Mouse (Mus musculus) embryonic facial prominence, embryonic 10.5 days (tissue): Measurements from ENCODE around the gene Gm5565. TPM values are rescaled to one million over a fixed set of nuclear protein-coding genes. Genes with fewer than 3 reads are reported as not detected.
A peak's percentile ranks its signal among the peaks of the same experiment; 100 is the strongest.
"Not testable (repeated sequence)": the region's sequence is repeated elsewhere in the genome, so short reads cannot be mapped to it uniquely, and the experiment has no call there.

Experiments
- DNase-seq: peaks from one replicate; pipeline ENCODE4 v3.0.0-alpha.2; 2017; ENCODE audit warnings: low spot score
- H3K27ac ChIP-seq: fragments of 300-500 bp; sonication (generic); replicated peaks from 2 replicates; pipeline ENCODE4 v1.5.1; 2016; ENCODE audit warnings: mild to moderate bottlenecking
- H3K27me3 ChIP-seq: fragments of 300-500 bp; sonication (generic); replicated peaks from 2 replicates; pipeline ENCODE4 v1.6.1; 2016; ENCODE audit warnings: low read depth, mild to moderate bottlenecking; ENCODE audit not compliant: poor library complexity, severe bottlenecking
- H3K36me3 ChIP-seq: fragments of 300-500 bp; sonication (generic); replicated peaks from 2 replicates; pipeline ENCODE4 v1.6.1; 2016; ENCODE audit warnings: mild to moderate bottlenecking, moderate library complexity
- H3K4me1 ChIP-seq: fragments of 300-500 bp; sonication (generic); 2 replicates; pipeline ENCODE4 v1.6.1; 2016
- H3K4me3 ChIP-seq: fragments of 300-500 bp; sonication (generic); 2 replicates; pipeline ENCODE4 v1.5.1; 2016; ENCODE audit warnings: mild to moderate bottlenecking, moderate library complexity
- H3K9me3 ChIP-seq: fragments of 300-500 bp; sonication (generic); 2 replicates; pipeline ENCODE4 v1.6.1; 2016; ENCODE audit warnings: mild to moderate bottlenecking
- WGBS: fragments of 180-500 bp; shearing (Covaris S2); methylation state at CpG from one replicate; pipeline ENCODE4 v1.1.7; 2016; 5-methylcytosine and 5-hydroxymethylcytosine counted together
- polyA plus RNA-seq: library from polyadenylated mRNA; unstranded; fragments of >200 nt; fragmentation: Nextera tagmentation; extraction: Ambion mirVana; gene quantifications from 2 replicates; pipeline ENCODE4 v1.2.1, GENCODE M21; 2016

The Gm5565 gene
- not detected in 2 replicates for polyA plus RNA-seq

DNA sequence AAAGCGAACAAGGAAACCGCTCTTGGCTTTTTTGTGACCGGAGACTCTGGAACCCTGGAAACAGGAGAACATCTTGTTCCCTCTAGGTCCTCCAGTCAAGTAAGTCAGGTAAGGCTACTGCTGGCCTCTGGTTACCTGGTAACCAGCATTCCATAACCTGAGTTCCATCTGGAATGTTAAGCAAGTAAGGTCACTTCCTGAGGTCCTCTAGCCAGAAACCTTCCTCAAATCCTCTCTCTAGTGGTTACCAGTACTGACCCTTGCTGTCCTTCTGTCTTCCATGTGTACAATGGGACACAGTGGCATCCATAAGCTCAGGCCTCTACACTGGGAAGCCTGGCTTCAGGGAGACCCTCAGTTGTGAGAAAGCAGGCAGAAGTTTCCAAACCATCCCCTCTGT, at the start of gene Gm5565:
TSS of gene Gm5565 (minus strand) at position 101 of the 400 bp plus-strand sequence.
- not testable (repeated sequence) for H3K4me3 ChIP-seq, H3K27me3 ChIP-seq, H3K27ac ChIP-seq, H3K4me1 ChIP-seq, DNase-seq, H3K36me3 ChIP-seq
- peaks cover 20% of the 10 kb centered on the region for H3K9me3 ChIP-seq
- 89% methylated on average over 3 of the region's 3 CpGs for WGBS

DNA sequence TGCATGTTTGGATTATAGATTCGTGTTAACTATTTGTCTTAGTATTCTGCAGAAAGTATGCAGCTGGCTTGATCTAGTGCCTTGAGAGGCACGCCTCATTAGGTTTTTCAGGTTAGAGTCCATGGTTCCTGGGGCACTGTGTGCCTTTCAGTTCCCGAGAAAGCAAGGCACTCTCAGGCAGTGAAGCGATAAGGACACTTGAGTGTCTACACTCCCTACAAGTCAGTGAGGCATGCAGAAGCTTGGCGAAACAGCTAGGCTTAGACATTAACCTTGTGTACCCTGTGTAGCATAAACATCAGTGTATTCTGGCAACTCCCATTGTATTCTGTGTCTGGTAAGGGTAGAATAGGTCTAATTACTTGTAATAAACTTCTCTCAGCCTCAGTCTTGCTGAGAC, 45.2 kb upstream of the Gm5565 start:
- Histone ChIP-seq H3K27ac (no peak overlapping the region), H3K4me1 (no peaks in the 10 kb centered on the region), H3K36me3 (peaks cover 94% of the 10 kb centered on the region), H3K9me3 (peaks cover 4% of the 10 kb centered on the region; the same call in 1 of the 2 replicates), H3K27me3 (no peaks in the 10 kb centered on the region), H3K4me3 (no peak overlapping the region)
- 93% methylated on average over 5 of the region's 5 CpGs for WGBS
- DNase-seq: no peak

DNA sequence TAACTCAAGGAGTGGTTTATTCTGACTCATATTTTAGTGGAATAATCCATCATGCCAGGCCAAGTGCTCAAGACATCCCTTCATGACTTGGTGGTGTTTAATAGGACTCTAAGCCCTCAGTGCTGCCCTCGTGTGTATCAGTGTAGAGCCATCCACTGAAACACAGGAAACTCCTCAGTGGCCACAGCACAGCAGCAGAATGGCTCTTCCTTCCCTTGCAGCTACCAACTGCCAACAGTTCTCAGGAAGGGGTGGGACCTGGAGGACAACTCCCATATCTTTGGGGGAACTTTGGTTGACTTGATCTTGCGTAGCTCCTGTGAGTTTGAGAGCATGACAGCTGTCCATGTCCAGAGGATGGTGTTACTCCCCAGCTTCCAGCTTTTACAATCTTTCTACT, 43.6 kb upstream of the Gm5565 start:
- Histone ChIP-seq H3K27me3 (no peaks in the 10 kb centered on the region), H3K36me3 (peaks cover 78% of the 10 kb centered on the region), H3K4me1 (no peaks in the 10 kb centered on the region), H3K9me3 (peaks cover 4% of the 10 kb centered on the region; the same call in 1 of the 2 replicates), H3K27ac (no peak overlapping the region), H3K4me3 (no peak overlapping the region)
- no peak for DNase-seq
- 83% methylated on average over 2 of the region's 2 CpGs for WGBS

DNA sequence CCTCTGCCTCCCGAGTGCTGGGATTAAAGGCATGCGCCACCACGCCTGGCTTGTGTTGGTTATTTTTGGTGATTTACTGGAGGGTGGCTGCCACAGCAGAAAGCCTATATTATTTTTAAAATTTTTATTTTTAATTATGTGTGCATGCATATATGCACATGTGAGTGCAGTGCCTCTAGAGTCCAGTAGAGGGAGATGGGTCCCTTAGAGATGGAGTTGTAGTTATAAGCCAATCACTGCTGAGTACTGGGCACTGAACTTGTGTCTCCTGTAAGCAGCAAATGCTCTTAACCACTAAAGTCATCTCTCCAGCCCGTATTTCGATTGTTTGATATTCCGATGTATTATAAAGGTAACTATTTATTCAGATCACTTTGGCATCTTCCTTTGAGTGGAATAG, 40.2 kb upstream of the Gm5565 start:
- Histone ChIP-seq H3K36me3 (peaks cover 44% of the 10 kb centered on the region), H3K4me1 (no peaks in the 10 kb centered on the region), H3K27ac (no peak overlapping the region), H3K4me3 (no peak overlapping the region), H3K27me3 (no peaks in the 10 kb centered on the region), H3K9me3 (peaks cover 4% of the 10 kb centered on the region; the same call in 1 of the 2 replicates)
- WGBS: 94% methylated on average over 6 of the region's 6 CpGs
- no peak for DNase-seq

DNA sequence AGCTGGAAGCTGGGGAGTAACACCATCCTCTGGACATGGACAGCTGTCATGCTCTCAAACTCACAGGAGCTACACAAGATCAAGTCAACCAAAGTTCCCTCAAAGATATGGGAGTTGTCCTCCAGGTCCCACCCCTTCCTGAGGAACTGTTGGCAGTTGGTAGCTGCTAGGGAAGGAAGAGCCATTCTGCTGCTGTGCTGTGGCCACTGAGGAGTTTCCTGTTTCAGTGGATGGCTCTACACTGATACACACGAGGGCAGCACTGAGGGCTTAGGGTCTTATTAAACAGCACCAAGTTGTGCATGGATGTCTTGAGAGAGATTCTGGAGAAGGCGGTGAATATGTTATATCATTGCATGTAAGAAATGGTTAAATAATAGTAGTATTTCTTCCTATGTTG, 39.2 kb upstream of the Gm5565 start:
- H3K9me3 ChIP-seq: peaks cover 4% of the 10 kb centered on the region; the same call in 1 of the 2 replicates
- H3K27ac ChIP-seq: no peak overlapping the region
- no peak for DNase-seq
- peaks cover 34% of the 10 kb centered on the region for H3K36me3 ChIP-seq
- no peaks in the 10 kb centered on the region for H3K4me1 ChIP-seq
- no peak overlapping the region for H3K4me3 ChIP-seq
- H3K27me3 ChIP-seq: no peaks in the 10 kb centered on the region
- 84% methylated on average over 2 of the region's 2 CpGs for WGBS

DNA sequence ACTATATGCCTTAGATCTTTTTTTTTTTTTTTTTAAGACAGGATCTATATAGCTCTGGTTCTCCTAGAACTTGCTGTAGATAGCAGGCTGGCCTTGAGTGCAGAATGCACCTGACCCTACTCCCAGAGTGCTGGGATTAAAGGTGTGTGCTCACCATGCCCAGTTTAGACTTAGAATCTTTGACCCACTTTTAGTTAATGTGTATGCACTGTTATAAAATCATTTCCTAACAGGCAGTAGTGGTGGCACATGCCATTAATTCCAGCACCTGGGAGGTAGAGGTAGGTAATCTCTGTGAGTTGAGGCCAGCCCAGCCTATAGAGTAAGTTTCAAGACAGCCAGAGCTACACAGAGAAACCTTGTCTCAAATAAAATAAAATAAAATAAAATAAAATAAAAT, 38.7 kb upstream of the Gm5565 start:
- H3K27me3 ChIP-seq: no peaks in the 10 kb centered on the region
- DNase-seq: no peak

DNA sequence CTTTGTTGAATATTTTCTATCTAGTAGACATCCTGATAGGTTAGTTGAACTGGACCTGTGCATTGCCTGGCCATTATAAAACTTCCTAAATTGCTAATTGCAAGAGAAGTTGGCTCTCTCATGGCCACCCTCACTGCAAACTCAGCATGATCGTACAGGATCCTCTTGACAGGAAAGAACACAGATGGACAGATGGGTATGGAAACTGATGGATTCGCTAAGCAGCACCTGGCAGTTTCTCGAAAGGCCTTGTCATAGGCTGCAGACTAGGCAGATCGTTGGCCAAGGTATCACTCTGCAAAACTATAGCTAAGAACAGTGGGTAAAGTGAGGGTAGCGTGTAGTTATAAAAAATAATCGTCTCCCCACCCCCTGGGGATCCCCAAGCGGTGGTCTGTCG, 33.0 kb upstream of the Gm5565 start:
- H3K36me3 ChIP-seq: no peaks in the 10 kb centered on the region
- H3K4me3 ChIP-seq: no peak overlapping the region
- no peaks in the 10 kb centered on the region for H3K4me1 ChIP-seq
- no peak for DNase-seq
- H3K9me3 ChIP-seq: no peaks in the 10 kb centered on the region
- H3K27me3 ChIP-seq: no peaks in the 10 kb centered on the region
- 87% methylated on average over 8 of the region's 8 CpGs for WGBS
- H3K27ac ChIP-seq: no peak overlapping the region

More for the DNA sequence above, 38.7 kb upstream of the Gm5565 start:
- Histone ChIP-seq H3K27ac (no peak overlapping the region), H3K4me3 (no peak overlapping the region), H3K9me3 (peaks cover 4% of the 10 kb centered on the region; the same call in 1 of the 2 replicates), H3K4me1 (no peaks in the 10 kb centered on the region), H3K36me3 (peaks cover 29% of the 10 kb centered on the region)

DNA sequence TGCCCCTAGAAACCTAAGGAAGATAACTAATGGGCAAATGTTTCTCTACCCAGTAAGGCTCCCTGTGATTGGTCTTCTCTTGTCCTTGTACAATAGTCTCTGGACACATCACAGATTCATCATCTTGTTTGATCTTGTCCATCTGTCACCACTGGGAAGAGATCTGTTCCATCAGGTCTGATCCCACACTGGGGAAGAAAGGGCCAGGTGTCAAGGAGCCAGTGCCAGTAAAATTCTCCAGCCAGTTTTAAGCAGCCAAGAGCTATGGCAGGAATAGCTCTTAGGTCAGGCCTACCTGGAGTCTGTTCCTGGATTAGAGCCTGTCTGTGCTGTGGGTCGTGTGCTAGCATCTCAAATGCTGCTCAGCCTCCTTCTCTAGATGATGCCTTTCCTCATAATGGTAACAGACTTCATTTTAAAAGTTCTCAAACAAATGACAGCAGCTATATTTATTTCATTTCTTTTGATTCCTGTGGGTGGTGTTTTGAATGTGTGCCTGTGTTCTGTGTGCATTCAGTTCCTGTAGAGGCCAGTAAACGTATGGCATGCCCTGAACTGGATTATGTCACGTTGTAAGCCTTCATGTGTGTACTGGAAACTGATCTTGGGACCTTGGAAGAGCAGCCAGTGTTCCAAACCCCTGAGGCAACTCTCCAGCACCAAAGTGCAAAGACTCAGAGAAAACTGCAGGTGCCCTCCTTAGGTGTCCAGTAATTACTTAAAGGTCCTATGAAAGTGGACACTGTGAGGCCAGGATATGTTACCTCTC, 30.3 kb upstream of the Gm5565 start:
- H3K27ac ChIP-seq: no peak overlapping the region
- H3K36me3 ChIP-seq: no peaks in the 10 kb centered on the region
- H3K4me1 ChIP-seq: no peaks in the 10 kb centered on the region
- no peak for DNase-seq
- no peaks in the 10 kb centered on the region for H3K9me3 ChIP-seq
- WGBS: 59% methylated on average over 3 of the region's 3 CpGs
- H3K4me3 ChIP-seq: no peak overlapping the region
- H3K27me3 ChIP-seq: no peaks in the 10 kb centered on the region

DNA sequence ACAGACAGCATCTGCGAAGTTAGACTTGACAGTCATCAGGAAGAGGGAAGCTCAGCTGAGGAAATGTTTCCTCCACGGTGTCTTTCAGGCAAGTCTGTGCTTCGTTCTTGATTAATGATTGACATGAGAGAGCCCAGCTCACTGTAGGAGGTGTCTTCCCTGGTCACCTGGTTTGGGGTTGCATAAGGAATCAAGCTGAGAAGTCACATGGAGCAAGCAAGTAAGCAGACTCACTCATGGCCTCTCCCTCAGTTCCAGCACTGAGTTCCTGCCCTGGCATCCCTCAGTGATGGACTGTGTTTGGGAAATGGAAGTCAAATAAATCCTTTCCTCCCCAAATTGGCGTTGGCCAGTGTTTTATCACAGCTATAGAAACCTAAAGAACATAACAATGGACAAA, 29.8 kb upstream of the Gm5565 start:
- Histone ChIP-seq H3K27ac (no peak overlapping the region), H3K36me3 (no peaks in the 10 kb centered on the region), H3K4me3 (no peak overlapping the region), H3K27me3 (no peaks in the 10 kb centered on the region), H3K4me1 (no peaks in the 10 kb centered on the region), H3K9me3 (peaks cover 3% of the 10 kb centered on the region; the same call in 1 of the 2 replicates)
- WGBS: 70% methylated on average over 4 of the region's 4 CpGs
- DNase-seq: no peak

DNA sequence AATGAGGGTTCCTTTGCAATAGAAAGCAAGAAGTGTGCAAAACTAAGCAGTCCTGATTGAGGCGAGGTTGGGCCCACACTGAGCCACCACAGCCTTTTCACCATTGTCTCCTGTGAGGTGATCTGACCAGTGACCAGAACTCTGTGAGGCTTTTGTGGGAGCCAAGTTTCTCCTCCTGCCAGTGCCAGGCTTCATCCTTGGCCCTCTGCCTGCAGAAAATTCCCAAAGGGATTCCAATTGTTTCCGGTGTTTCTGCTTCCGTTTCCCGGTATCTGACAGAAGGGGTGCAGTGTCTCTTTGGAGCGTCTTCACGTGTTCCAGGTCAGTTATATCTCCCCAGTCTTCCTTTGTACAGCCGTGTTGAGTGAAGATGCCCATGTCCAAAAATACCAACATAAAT, 28.4 kb upstream of the Gm5565 start:
- Histone ChIP-seq H3K36me3 (no peaks in the 10 kb centered on the region), H3K27me3 (no peaks in the 10 kb centered on the region), H3K4me1 (no peaks in the 10 kb centered on the region), H3K27ac (no peak overlapping the region), H3K4me3 (no peak overlapping the region), H3K9me3 (peaks cover 12% of the 10 kb centered on the region)
- DNase-seq: no peak
- 93% methylated on average over 7 of the region's 7 CpGs for whole genome bisulfite sequencing

DNA sequence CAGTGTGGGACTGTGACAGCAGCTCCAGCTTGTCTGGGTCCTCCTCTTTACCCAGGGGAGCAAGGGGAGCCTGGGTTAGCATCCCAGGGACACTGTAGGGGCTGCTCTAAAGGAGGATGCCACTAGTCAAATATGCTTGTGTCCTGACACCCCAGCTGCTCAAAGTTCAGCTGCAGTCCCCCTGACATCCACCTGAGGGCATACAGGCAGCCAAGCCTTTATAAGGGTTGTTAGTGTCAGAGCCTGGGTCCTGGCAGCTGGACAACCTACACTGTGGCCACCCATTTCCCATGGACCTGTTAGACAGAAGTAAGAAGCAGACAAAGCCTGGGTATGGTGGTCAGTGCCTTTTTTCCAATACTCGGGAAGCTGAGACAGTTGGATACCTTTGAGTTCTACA, 27.8 kb upstream of the Gm5565 start:
- H3K9me3 ChIP-seq: peaks cover 18% of the 10 kb centered on the region
- 84% methylated on average over 1 of the region's 1 CpGs for WGBS
- DNase-seq: no peak
- no peaks in the 10 kb centered on the region for H3K36me3 ChIP-seq
- no peak overlapping the region for H3K4me3 ChIP-seq
- H3K27me3 ChIP-seq: no peaks in the 10 kb centered on the region
- H3K27ac ChIP-seq: no peak overlapping the region
- no peaks in the 10 kb centered on the region for H3K4me1 ChIP-seq

DNA sequence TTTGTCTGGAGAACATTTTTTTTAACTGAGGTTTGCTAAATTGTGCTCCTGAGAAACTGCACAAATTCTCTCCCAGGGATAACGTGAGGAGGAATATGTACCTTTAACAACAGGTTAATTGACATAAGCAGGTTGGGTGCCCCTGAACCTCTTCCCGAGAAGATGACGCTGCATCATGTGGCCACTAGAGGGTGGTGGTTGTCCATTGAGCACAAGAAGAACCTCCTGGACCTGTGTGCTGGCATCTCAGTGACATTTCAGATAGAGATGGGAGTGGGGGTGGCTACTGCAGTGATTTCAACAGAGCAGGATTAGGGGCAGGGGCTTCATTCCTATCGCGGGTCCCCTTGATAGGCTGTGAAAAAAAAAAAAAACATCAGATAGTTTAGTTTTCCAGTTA, 27.1 kb upstream of the Gm5565 start:
- DNase-seq: peak; percentile 33
- 37% methylated on average over 5 of the region's 5 CpGs for WGBS
- H3K27me3 ChIP-seq, H3K4me1 ChIP-seq, H3K27ac ChIP-seq, H3K4me3 ChIP-seq, H3K36me3 ChIP-seq: not testable (repeated sequence)
- peaks cover 18% of the 10 kb centered on the region for H3K9me3 ChIP-seq

DNA sequence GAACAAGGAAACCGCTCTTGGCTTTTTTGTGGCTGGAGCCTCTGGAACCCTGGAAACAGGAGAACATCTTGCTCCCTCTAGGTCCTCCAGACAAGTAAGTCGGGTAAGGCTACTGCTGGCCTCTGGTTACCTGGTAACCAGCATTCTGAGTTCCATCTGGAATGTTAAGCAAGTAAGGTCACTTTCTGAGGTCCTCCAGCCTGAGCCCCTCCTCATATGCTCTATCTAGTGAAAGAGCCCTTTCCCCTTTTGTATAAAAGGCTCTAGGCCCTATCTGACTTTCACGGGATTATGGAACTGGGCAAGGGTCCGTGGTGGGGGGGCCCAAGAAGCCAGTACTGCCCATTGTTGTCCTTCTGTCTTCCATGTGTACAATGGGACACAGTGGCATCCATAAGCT, 24.9 kb upstream of the Gm5565 start, which contains the start of gene 1700001J03Rik:
TSS of gene 1700001J03Rik (minus strand) at position 101 of the 400 bp plus-strand sequence.
- H3K4me1 ChIP-seq, H3K4me3 ChIP-seq, H3K27ac ChIP-seq, DNase-seq, H3K36me3 ChIP-seq, H3K27me3 ChIP-seq: not testable (repeated sequence)
- 81% methylated on average over 4 of the region's 4 CpGs for WGBS
- H3K9me3 ChIP-seq: peaks cover 24% of the 10 kb centered on the region
